Comparison of ENCODE assay signal across 8 mouse cellular contexts in the genomic region with DNA sequence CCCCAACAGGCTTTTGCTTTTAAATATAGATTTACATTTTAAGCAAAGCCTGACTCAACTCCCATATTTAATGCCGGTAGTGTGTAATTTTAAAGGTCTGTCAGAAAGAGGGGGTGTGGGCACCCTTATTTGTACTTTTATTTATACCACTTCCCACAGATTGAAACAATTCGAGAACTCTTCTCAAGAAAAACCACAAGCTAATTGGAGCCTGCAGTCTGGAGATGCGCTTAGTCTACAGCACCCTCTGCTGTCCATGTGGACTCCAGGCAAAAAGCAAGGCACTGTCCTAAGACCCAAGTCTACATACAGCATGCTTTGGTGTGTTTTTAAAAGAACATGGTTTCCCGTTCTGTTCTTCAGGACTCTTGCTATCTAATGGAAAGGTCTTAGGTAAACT. TPM values are rescaled to one million over a fixed set of nuclear protein-coding genes. Genes with fewer than 3 reads are reported as not detected.
DNase-seq lines count a peak whose midpoint lies in the region; ATAC-seq and TF ChIP-seq lines count a peak whose summit lies in the region.

No protein-coding gene starts in this region.

- TF ChIP-seq CTCF in forebrain, postnatal 0 days (IDR thresholded peaks at IDR 0.05; ENCODE audit: low read depth), result peak; percentile 95

- H3K27ac ChIP-seq in forebrain, postnatal 0 days (ENCODE audit: low read depth, low read length), result no peak overlapping the region
- H3K27ac ChIP-seq in hindbrain, embryonic 13.5 days, result no peak overlapping the region

- H3K4me3 ChIP-seq in forebrain, postnatal 0 days (ENCODE audit: low read depth, low read length), result no peak overlapping the region
- H3K4me3 ChIP-seq in hindbrain, embryonic 13.5 days, result no peak overlapping the region

- WGBS in forebrain, postnatal 0 days, result 18% methylated on average over 4 of the region's 4 CpGs
- 38% methylated on average over 4 of the region's 4 CpGs for WGBS in hindbrain, embryonic 13.5 days

- no peak overlapping the region for H3K4me2 ChIP-seq in forebrain, postnatal 0 days (ENCODE audit: low read depth)
- H3K4me2 ChIP-seq in hindbrain, embryonic 13.5 days, result no peak overlapping the region

- H3K27me3 ChIP-seq in forebrain, postnatal 0 days (ENCODE audit: insufficient read depth, low read length), result no peaks in the 10 kb centered on the region
- H3K27me3 ChIP-seq in hindbrain, embryonic 13.5 days, result no peaks in the 10 kb centered on the region

- no peaks in the 10 kb centered on the region for H3K36me3 ChIP-seq in forebrain, postnatal 0 days (ENCODE audit: insufficient read depth)
- H3K36me3 ChIP-seq in hindbrain, embryonic 13.5 days, result no peaks in the 10 kb centered on the region

- no peaks in the 10 kb centered on the region for H3K9me3 ChIP-seq in forebrain, postnatal 0 days (ENCODE audit: low read length)
- no peaks in the 10 kb centered on the region for H3K9me3 ChIP-seq in hindbrain, embryonic 13.5 days

- no peak overlapping the region for H3K9ac ChIP-seq in forebrain, postnatal 0 days
- H3K9ac ChIP-seq in hindbrain, embryonic 13.5 days, result no peak overlapping the region

- DNase-seq in heart, adult 18-20 months, result peak; percentile 58 to 80
- no peak for DNase-seq in heart, adult 11 months
- peak; percentile 77 to 78 for DNase-seq in cerebellum, adult 18-20 months
- peak; percentile 87 for DNase-seq in forebrain, postnatal 0 days
- DNase-seq in layer of hippocampus, postnatal 36 days, result peak; percentile 45 to 55
- DNase-seq in lung, postnatal 4 days, result peak; percentile 62 to 70
- peak; percentile 83 to 84 for DNase-seq in right cerebral cortex, adult 2 months (ENCODE audit: low spot score in 2 of 2)

- ATAC-seq in forebrain, postnatal 0 days, result peak; percentile 91
- ATAC-seq in hindbrain, embryonic 13.5 days (ENCODE audit: low FRiP score), result peak; percentile 54; the same call in 1 of the 2 replicates

- no peaks in the 10 kb centered on the region for H3K4me1 ChIP-seq in forebrain, postnatal 0 days (ENCODE audit: insufficient read depth)
- peaks cover 10% of the 10 kb centered on the region for H3K4me1 ChIP-seq in hindbrain, embryonic 13.5 days (replicated peaks)

RNA-seq across cellular contexts. Expression of gene Tsen15, which starts 17.3 kb away (rescaled TPM):
- total RNA-seq in heart, adult 18-20 months (2021), result 10 to 100 TPM; 21.0 to 21.5 TPM
- 28.5 and 39.3 TPM in 2 replicates for total RNA-seq in forebrain, postnatal 0 days (2014; rRNA removed)
- 34.9 and 39.4 TPM in 2 replicates for polyA plus RNA-seq in forebrain, postnatal 0 days (2015; fragmentation: Nextera tagmentation; extraction: Ambion mirVana)
- polyA plus RNA-seq in hindbrain, embryonic 13.5 days (2015; fragmentation: Nextera tagmentation; extraction: Ambion mirVana), result 26.7 and 31.0 TPM in 2 replicates
- total RNA-seq in layer of hippocampus, postnatal 36 days (2021), result 10 to 100 TPM; 37.2 to 38.7 TPM

RNA-seq across cellular contexts. Expression of gene Colgalt2, which starts 30.5 kb away (rescaled TPM):
- 1 to 10 TPM; 3.0 to 3.2 TPM for total RNA-seq in heart, adult 18-20 months (2021)
- 6.4 and 7.0 TPM in 2 replicates for total RNA-seq in forebrain, postnatal 0 days (2014; rRNA removed)
- polyA plus RNA-seq in forebrain, postnatal 0 days (2015; fragmentation: Nextera tagmentation; extraction: Ambion mirVana), result 3.2 and 3.7 TPM in 2 replicates
- polyA plus RNA-seq in hindbrain, embryonic 13.5 days (2015; fragmentation: Nextera tagmentation; extraction: Ambion mirVana), result 2.5 and 2.9 TPM in 2 replicates
- total RNA-seq in layer of hippocampus, postnatal 36 days (2021), result 1 to 10 TPM; 5.6 to 5.9 TPM
